Mouse (Mus musculus): ENCODE measurements at regions not wholly inside any gene's neighbourhood (a gene's known extent, or its start where the extent isn't known, plus 50 kb on each side); places are given as distances from the start of the nearest gene placed in this dataset.

DNA sequence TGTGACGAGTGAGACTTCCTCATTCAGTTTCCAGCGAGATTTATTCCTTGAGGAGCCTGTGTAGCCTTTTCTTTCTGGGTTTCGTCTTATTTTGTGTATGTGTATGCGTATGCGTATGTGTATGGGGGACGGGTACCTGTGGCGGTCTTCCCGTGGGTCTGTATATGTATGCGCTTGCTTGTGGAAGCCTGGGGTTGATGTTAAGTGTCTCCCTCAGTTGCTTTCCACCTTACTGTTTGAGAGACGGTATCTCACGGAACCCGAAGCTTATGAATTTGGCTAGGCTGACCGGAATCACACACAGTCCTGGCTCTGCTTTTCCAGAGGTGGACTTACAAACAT, 87.1 kb downstream of the Ankrd50 start:
- no peak for DNase-seq (ENCODE audit: low spot score in 2 of 2)

DNA sequence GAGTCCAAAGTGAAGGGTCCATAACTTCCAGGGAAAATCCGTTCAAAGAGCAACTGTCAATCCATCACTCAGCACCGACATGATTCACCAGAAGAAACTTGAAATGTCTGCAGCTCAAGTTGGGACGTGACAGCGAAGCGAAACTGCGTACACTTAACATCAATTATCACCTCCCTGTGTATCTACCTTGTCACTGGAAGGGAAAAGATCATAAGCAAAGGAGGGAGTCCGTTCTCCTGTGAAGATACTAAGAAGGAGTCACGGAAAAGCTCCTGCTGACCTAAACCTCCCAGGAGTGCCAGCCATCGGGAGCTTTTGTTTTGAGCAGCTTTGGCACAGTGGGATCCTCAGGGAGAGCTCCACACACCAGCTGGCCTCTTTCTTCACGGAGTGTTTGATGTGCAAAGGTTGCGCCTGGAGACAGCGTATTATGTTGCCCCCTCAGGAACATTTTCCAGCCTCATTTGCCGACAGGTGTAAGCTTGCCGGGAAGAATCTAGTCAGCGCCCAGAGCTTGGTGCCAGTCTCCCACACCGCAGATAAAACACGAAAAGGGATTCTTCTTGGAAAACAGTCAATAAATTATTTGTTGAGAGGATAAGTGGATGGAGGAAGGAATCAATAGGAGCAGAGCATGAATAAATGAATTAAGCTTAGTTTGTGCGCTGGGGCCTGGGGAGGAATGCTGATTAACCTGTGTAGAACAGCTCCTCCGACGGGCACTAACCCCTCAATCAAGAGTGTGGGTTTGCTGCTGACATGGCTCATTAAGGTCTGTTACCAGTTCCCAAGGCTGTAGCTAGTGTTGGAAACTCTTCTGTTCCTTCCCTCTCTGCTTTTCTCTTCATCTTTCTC, 87.7 kb downstream of the Ankrd50 start:
- DNase-seq (ENCODE audit: low spot score in 2 of 2), result no peak

DNA sequence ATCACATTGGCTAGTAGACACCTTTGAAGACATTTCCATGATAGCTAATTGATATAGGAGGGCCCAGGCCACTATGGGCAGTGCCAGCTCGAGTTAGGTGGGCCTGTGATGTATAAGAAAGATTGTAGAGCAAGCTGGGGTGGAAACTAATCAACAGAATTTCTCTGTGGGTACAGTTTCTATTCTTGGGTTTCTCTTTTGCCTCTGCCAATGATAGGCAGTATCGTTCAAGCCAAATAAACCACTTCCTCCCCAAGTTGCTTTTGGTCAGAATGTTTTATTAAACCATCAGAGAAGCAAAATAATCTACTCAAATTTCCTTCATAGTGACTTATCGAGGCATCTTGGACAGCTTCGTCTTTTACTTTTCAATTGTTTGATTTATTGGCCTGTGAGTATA, 90.3 kb downstream of the Ankrd50 start:
- no peak for DNase-seq (ENCODE audit: low spot score in 2 of 2)

DNA sequence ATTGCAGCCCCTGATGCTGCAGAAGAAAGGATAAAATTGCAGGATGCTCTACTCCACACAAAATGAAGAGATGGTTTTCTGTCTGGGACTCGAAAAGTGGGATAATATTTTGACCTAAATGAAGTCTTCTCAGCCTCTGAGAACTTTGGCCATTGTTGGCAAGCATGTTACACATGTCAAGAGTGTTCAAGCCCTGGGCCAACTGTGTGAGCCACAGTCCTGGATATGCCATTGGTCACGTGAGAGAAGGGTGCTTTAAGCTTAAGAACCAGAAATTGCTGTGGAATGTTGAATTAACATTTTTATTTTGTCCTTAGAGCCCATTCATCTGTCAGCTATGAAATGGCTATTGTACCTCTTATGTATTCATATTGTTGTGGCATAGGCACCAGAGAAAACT, 95.0 kb downstream of the Ankrd50 start:
- no peak for DNase-seq (ENCODE audit: low spot score in 2 of 2)

DNA sequence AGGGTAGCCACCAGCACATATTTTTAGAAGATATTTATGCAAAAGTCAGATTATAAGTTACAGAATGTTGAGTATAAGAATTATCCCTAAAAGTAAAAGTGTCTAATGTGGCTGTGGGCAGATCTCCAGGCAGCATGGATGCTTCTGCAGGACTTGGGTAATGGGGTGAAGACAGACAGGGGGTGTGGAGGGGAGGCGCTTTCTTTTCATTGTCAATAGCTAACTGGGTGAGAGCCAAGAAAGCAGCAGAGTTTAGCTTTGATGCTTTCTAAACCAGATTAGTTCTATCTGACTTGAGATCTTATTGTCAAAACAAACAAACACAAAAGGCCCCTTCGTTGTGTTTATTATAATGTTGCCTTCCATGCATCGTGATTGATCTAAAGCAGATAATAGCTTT, 95.7 kb downstream of the Ankrd50 start:
- DNase-seq (ENCODE audit: low spot score in 2 of 2), result no peak

DNA sequence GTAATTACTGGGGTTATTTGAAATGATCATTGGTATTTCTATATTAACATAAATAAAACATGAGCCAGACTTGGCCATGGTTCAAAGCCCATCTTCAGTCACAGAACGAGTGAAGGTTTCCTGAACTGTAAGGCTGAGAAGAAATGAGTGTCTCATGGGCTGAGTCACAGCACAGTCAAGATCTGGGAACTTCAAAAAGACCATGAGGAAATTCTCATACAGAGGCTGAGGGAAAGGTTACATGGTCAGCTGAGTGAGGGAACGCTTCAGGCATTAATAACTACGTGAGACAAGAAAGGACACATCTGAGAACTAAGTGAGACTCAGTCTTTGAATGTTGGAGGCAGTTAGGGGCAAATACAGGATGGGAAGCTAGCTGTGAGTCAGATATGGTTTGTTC, 101.9 kb downstream of the Ankrd50 start:
- no peak for DNase-seq (ENCODE audit: low spot score in 2 of 2)

DNA sequence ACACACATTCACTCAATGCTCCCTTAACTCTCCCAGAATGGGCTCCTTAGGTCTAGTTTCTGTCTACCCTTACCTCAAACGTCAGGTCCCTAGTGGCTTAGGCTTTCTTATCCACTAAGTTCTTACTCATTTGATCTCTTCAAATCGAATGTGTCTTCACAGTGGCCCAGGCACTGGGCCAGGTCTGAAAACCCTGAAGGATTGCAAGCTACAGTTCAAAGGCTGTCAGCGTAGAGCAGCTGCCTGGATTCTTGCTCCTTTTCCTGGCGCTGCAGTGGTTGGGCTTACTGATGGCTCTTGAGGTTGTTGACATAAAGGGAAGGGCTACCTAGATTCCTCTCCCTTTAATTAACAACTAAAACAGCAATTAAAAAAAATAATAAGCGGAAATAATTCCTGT, 103.0 kb downstream of the Ankrd50 start:
- no peak for DNase-seq (ENCODE audit: low spot score in 2 of 2)

DNA sequence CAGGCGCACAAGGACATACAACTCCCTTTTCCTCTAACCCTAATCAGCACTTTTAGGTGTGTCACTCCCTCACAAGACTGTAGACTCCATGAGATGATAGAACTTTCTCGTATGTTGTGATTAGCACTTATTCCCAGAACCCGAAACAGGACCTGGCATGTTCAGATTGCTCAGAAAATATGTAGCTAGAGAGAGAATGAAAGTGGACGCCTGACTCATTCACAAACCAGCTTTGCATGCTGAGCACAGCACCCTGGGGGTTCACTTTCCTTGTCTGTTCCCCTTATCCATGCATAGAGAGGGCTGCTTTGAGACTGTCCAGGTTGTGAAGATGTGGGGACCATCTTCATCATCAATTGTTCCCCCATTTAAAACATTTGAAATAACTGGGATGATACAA, 111.0 kb downstream of the Ankrd50 start:
- no peak for DNase-seq (ENCODE audit: low spot score in 2 of 2)

DNA sequence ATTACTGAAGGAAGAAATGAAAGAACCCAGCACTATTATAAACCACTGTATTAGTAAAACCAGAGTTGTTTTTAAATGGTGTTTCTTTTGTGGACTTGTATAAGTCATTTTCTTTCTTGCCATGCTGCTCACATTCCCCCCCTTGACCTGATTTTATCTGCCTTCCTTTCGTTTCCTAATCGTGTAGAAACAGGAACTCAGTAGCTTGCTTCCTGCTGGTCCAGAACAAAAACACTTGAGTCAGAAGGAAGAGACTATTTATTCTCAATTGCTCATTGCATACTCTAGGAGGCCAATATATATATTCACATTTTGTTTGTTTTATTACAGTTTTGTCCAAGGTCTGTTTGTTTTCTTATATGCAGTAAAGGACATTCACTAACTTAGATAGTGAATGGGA, 112.9 kb downstream of the Ankrd50 start:
- DNase-seq (ENCODE audit: low spot score in 2 of 2), result no peak

DNA sequence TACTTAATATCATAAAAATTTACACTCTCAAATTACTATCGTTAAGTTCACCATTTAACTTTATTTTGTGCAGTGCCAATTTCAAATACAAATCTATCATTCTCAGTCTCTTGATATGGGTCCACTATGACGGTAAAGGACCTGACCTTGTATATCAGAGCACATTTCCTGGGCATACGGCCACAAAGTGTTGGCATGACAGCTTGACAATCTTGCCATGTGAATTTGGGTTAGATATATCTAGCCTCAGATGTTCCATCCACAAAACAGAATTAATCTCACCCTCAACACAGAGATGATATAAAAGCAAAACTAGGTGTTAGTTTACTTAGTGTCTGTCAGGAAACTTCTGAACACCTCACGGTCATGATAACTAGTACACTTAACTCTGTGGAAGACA, 120.8 kb downstream of the Ankrd50 start:
- no peak for DNase-seq (ENCODE audit: low spot score in 2 of 2)

DNA sequence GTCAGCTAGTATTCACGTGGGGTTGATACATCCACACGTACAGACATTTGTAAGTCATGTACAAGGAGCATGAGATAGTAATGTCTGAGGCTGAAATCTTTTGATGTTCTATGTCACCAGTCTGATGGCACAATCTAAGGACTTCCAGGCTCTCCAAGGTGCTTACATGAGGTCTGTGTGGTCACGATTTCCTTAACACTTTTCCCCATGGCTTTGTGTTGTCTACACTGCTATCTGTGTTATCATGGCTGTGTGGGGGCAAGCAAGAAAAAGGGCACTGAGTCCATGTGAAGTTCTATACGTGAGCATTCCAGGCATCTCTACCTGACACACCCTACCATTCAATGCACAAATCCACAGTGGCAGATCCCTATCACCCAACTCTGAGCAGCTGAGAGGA, 123.2 kb downstream of the Ankrd50 start:
- DNase-seq (ENCODE audit: low spot score in 2 of 2), result no peak

DNA sequence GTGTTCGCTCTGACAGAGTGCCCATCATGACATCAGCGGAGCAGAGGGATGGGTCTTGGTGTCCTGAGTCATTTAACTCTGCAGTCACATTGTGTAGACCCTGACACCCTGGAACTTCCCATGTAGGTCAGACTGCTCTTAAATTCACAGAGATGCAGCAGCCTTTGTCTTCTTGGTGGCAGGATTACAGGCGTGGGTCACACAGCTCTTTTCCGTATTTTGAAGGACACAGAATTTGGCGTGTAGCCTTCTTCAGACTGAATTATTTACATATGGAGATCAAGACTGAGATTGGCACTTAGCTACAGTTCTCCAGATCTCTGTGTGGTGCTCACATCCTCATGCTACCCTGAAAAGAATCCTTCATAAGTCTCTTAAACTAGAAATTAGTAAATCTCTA, 123.7 kb downstream of the Ankrd50 start:
- DNase-seq (ENCODE audit: low spot score in 2 of 2), result no peak

DNA sequence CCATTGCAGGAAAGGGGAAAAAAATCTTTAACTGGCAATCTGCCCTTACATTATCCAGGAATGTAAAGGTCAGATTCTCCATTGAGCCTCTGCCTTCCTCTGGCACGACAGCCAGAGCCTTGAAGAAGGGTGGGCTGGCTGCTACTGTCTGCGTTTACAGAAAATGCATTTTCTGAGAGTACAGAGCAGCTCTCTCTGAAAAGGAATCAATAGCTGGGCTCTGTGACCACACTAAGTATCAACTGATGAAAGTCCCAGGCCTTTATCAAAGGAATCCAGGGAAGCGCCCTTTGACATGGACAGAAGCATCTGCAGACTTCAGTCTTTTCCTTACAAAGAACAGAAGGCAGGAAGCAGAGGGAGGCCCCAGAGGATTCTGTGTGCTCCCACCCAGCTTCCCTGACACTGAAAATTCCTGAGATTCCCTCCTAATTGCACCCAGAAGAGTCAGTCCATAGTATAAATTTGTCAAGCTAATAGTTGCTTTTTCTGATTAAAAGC, 124.2 kb downstream of the Ankrd50 start:
- DNase-seq (ENCODE audit: low spot score in 2 of 2), result no peak

DNA sequence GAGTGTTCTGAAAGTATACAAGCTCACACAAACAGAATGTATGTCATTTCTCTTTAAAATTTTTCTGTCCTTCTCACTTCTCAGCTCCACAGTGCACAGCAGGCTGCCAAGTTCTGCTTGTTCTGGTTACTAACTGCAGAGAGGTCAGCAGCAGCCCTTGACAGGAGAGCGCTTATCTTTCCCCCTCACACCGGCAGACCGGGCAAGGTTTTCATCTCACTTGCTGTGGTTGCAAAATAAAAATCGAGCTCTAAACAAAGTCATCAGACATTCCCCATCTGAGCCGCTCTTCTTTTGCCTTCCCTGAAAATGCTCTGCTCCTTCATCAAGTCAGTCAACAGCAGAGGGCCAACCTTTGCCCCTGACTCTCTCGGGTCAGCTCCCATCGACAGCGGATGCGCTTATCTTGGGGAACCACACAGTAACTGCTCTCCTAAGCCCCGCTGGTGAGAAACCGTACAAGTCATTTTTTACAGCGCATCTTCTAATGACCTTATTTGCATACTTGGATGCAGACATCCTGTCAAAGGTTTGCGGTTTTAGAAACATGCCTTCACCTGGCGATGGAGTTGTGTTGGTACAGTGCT, 126.6 kb downstream of the Ankrd50 start:
- DNase-seq (ENCODE audit: low spot score in 2 of 2), result peak; percentile 2 to 4

DNA sequence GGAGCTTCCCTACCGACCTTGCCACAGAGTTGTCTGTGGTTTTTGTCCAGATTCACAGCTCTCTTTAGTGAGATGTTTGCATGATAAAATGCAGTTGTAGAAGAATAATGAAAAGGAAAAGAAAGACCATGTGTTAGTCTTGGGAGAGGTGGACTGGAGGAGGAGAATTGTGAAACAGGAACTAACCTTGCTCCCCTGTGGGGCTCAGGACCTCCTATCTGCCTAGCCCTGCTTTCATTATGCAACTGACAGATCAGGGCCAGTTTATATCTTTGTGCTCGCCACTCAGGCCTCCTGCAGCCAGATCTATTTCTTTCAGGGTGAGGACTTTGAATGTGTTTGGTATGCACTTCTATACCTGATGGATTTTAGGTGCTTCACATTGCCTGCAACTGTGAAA, 140.4 kb downstream of the Ankrd50 start:
- DNase-seq (ENCODE audit: low spot score in 2 of 2), result no peak

DNA sequence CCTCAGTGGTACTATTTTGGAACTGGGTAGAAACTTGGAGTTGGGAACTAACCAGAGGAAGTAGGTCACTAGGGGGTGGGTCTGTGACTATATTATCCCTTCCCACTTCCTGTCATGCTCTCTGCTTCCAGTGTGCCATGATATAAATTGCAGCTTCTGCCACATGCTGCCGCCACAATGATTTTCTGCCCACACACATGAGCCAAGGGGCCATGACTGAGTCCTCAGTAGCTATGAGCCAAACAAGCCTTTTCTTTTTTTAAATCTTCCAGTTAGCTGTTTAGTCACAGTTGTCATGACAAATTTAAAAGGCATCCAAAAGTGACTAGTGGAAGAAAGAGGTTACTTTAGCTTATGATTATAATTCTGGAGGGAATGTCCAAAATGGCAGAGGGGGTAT, 143.0 kb downstream of the Ankrd50 start:
- no peak for DNase-seq (ENCODE audit: low spot score in 2 of 2)

DNA sequence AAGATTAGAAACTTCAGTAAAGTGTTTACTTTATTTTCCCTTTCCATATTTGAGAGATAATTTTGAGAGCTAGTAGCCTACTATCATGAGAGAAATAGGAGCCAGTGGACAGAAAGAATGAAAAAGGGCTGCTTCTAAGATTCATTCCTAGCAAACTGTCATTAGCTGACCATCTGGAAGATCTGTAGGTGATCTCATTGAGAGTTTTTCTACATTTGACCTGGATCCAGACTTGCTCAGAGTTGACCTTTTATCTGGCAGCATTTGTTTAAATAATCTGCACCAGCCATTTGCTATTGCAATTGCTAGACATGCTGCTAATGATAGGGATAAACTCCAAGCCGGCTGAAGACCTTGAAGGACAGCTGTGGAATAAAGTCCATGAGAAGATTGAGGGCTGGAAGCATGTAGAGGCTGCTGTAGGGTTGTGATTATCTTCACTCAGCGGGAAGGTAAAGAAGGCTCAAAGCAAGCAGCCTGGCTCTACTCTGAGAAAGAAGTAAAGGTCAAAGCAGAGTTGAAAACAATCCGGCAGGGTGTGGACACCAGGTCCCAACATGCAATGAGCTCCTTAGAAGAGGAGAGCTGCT, 151.2 kb downstream of the Ankrd50 start:
- DNase-seq (ENCODE audit: low spot score in 2 of 2), result no peak

DNA sequence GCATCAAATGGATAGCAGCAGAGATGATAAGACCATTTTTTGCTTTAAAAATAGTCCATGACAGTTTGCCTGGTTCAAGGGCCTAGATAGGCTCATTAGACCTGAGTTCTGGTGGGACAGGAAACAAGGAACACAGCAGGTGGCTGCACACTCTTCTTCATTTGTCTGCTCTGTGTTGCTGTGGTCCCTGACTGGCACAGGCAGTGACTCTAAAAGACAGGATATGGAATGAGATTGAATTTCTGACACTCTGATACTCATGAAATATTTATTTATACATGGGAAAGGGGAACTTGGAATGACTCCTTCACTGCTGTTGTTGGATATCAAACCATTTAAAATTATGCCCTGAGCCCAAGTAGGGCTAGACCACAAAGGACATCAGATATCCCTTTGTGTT, 153.5 kb downstream of the Ankrd50 start:
- no peak for DNase-seq (ENCODE audit: low spot score in 2 of 2)

DNA sequence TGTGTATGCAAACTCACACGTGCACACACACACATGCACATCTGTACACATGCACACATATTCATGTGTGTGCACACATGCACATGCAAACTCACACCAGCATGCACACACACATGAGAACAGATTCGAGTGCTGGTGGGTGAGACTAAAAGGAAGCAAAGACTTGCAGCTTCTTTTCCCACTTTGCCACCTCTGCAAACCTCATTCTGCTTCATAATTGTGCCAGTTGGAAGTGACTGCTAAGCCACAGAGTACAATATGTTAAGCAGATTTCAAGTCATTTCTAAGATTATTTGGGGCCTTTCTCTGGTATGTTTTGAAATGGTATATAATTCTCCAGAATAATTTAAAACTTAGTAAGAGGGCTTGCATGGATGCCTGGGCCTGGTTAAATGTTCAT, 157.4 kb downstream of the Ankrd50 start:
- DNase-seq (ENCODE audit: low spot score in 2 of 2), result no peak

DNA sequence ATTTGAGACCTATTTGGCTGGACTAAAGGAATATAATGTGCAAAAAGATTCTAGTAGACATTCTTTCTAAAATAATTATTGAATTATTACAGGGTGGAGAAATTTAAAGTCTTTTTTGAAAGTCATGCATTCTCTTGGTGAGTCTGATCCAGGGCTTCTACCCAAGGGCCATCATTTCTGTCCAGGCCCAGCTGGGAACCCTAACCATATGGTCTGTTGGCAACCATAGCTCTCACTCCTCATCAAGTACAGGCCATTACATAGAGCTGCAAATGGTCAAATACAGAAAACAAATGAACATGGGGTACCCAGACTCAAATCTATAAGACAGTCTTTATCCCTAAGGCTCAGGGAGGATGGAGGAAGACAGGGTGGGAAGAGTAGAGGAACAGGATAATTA, 158.4 kb downstream of the Ankrd50 start:
- no peak for DNase-seq (ENCODE audit: low spot score in 2 of 2)

DNA sequence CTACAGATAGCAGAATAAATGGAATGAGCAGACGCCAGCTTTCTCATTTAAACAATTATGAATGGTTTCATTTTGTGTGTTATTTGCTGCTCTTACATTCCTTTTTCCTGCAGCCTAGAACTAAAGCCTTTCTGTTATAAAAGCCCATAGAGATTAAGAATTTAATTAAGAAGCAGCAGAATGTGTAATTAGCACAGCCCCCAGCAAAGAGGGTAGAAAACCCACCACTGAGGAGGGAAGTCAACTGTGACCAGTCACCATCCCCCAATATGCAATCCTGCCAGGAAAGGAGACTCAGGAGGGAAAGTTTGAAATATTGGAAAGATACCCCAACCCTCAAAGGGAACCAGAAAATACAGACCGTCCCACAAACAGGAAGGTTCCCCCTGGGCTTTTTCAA, 160.0 kb downstream of the Ankrd50 start:
- no peak for DNase-seq (ENCODE audit: low spot score in 2 of 2)

DNA sequence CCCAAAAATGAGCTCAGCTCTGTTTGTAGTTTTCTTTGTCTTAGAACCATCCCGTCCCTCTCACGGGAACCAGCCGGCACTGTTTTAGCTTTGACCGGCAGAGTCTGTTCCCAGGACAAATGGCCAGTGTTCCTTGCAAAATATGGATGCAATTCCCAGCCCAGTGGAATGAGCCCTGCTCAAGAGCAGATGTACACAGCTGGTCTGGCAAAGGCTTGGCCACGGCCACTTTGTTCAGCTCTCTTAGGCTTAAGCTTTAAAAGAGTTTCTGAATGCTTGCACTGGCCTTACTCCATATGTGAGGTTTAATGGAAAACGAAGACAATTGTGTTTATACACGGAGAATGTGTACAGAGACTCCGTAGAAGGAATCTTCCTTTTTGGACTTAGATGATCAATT, 162.2 kb downstream of the Ankrd50 start:
- no peak for DNase-seq (ENCODE audit: low spot score in 2 of 2)

DNA sequence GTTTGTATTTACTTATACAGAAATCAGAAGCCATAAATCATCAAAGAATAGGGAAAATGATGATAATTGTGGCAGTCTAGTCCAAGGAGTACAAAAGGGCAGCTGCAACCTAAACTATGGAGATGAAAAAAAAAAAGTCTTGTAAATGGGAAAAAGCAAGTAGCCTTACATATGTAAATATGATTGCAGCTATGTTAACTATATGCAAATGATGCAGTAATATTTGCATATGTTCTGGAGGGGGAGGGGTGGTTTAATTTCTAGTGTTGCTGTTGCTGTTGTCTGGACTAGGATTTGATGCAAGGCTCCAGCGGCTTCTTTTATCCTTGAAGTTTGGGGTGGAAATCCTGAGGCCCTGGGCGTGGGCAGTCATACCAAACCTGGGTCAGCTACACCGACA, 163.0 kb downstream of the Ankrd50 start:
- no peak for DNase-seq (ENCODE audit: low spot score in 2 of 2)

Data from spleen, postnatal 36 days (tissue).